Mouse (Mus musculus) layer of hippocampus, adult 18-20 months (tissue): ENCODE measurements around the gene Otub1. TPM values are rescaled to one million over a fixed set of nuclear protein-coding genes. Genes with fewer than 3 reads are reported as not detected.
A peak's percentile ranks its signal among the peaks of the same experiment; 100 is the strongest.

Experiments used
- DNase-seq, 2 experiments: peaks; one replicate each; pipeline ENCODE4 v3.0.0; 2022; ENCODE audit warnings: low spot score in 2 of 2
- total RNA-seq, 2 experiments: library from RNA; stranded (reverse); gene quantifications; 2 replicates each; pipeline ENCODE4 v1.2.3; 2021

The Otub1 gene
- total RNA-seq, 2 experiments from 2014 or later = 306 to 307 TPM

GRCm38 (mm10) chr19:7177804-7178511 lies 28.2 kb downstream of the Otub1 start:
- DNase-seq = no peak

- no peak for DNase-seq
Observed at GRCm38 (mm10) chr19:7176041-7176696, 29.9 kb downstream of the Otub1 start.

- peak in 1 of 2 experiments; percentile 62 for DNase-seq
Observed at GRCm38 (mm10) chr19:7172051-7172866, 33.9 kb downstream of the Otub1 start.

DNA sequence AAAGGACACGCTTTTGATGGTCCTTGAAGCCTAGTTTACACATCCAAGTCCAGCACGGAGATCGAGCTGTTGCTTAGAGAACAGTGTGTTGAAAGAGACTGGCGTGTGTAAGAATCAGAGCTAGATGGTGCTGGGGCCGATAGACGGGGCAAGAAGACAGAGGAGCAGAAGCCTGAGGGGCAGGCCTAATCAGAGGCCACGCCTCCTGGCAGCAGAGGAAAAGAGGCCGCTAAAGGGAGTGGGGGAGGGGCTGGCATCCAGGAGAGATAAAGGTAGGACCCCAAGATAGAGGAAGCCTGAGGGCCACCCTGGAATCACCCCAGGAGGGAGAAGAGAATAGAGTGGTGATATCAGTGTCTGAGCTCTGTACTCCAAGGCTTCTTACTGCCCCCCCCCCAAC lies 34.7 kb downstream of the Otub1 start:
- no peak for DNase-seq

DNA sequence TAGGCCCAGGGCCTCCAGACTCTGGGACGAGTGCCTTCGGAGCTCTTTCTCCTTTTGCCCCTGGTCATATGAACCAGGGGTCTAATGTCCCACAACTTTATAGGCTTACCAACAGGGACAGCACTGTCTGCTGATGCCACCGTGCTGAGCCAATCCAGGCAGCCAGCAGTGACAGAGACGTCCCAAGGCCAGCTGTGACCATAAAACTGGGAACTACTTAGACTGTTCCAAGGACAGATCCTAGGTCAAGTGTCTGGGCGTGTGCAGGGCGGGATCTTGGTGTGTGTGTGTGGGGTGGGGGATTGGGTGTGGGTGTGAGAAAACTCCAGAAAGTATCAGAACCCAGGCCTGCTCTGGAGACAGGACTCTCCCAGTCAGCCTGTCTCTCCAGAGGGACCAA lies 35.2 kb downstream of the Otub1 start:
- no peak for DNase-seq

DNA sequence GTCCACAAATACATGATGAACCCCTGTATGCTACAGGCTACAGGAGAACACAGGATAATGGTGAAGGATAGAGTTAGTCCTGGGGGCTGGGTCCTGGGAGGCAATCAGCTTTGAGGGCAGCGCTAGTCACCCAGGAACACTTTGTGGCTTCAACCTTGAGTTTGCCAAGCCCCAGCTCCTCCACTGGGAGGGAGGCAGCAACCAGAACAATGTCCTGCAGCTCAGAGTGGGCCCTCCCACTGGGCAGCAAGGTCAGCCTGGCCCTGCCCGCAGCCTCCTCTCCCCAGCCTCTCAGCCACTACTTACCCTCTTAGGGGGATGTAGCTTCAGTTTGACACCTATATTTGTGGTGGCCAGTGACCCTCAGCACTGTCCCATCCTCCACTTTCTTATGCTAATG lies 37.7 kb downstream of the Otub1 start:
- DNase-seq = no peak

DNA sequence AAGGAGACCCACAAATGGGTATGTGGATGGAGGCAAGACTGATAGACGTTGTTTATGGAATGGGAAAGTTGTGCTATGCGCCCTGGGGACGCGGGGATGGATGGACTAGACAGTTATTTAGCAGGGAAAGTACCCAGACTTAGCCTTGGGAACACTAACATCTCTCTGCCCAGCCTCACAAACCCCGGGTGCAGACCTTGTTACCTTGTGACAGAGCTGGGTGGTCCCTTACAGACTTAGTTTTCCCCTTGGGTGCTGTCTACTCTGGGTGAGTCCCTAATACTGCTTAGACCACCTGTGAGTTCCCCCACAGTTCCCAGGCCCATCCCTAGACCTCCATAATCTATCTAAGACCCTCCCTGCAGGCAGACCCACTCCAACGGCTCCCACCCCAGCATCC lies 39.3 kb downstream of the Otub1 start:
- DNase-seq = no peak

- DNase-seq = no peak
Observed at GRCm38 (mm10) chr19:7166200-7166711, 39.9 kb downstream of the Otub1 start.

GRCm38 (mm10) chr19:7165509-7166199 lies 40.5 kb downstream of the Otub1 start:
- no peak for DNase-seq

- DNase-seq = no peak
Observed at GRCm38 (mm10) chr19:7164820-7165323, 41.2 kb downstream of the Otub1 start.

- no peak for DNase-seq
Observed at GRCm38 (mm10) chr19:7164238-7164637, 41.9 kb downstream of the Otub1 start.

DNA sequence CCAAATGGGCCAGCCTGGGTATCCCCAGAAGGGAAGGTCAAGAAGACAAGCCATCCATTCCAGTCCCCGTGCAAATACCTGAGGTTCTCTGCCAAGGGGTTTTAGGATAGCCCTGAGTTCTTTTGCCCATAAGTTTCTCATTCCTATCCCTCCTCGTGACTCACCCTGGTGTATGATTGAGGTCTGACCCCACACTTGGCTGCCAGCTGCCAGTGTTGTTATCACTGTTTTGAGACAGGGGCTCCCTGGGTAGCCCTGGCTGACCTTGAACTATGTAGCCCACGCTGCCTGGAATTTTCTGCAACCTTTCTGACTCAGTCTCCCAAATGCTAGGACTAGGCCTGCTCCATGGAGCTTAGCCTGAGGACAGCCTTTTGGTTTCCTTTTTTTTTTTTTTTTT lies 45.1 kb downstream of the Otub1 start:
- no peak for DNase-seq

DNA sequence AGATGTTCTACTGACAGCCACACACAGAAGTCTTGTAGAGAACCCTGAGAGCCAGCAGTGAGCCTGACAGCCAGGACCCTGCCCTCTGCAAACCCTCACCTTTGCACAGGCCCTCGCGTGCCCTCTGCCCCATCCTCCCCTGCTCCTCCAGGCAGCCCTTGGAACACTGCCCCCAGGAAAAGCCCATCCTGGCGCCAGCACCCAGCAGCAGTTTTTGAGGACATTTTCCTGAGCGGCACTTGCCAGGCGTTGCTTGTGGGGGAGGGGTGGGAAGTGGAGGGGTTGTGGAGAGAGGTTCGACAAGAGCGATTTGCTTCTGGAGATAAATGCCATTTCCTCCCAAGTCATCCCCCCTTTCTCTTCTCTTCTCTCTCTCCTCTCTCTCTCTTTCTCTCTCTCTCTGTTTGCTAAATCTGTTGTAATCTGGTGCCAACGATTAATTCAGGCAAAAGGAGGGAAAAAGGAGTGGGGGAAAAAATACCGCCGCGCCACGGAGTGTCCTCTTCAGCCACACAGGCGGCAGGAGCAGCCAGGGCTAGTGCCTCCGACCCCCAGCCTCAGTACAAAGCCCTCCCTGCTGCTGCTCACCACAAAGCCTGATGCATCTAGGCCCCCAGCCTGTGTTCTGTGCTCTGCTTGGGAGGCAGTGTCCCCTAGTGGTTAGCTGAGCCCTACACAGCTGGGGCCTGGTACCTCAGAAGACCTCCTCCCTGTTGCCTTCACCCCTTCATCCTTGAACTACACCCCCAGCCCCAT lies 45.8 kb downstream of the Otub1 start:
- DNase-seq = peak in 1 of 2 experiments; percentile 64

DNA sequence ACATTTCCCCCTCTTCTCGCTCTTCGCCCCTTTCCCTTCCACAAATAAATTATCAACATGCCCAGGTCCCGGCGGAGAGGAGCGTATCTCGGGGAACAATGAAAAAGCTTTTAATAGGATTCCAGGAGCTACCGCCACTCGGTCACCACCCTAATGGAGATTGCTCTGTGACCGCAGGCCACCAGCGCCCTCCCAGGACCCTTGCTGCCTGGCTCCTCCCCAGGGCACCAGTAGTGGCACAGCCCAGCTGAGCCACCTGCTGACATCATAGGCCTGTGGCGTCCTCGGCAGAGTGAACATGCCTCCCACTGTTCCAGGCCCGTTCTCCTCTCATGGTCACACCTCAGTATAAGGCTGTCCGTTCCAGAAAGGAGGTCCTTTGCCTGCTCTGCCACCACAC lies 48.4 kb downstream of the Otub1 start:
- no peak for DNase-seq

DNA sequence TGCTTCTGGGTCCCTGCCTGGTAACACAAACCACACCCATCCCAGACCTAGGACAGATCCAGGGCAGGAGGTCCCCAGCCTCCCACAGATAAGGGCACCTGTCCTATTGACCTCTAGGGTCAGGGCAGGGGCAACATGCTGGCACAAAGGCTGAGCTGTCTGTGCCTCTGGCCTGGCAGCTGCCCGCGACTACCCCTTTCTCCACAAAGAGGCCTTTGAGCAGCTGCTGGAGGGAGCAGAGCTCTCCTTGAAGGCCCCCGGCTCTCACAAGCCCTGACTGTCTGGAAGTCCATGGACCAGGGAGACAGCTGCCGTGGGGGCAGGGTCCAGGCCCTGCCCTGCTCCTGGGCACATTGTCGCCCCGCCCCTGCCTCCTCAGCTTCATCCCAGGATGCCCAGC lies 50.9 kb downstream of the Otub1 start:
- DNase-seq = peak; percentile 39 to 58

- peak in 1 of 2 experiments; percentile 59 for DNase-seq
Observed at GRCm38 (mm10) chr19:7153232-7153631, 52.9 kb downstream of the Otub1 start.

DNA sequence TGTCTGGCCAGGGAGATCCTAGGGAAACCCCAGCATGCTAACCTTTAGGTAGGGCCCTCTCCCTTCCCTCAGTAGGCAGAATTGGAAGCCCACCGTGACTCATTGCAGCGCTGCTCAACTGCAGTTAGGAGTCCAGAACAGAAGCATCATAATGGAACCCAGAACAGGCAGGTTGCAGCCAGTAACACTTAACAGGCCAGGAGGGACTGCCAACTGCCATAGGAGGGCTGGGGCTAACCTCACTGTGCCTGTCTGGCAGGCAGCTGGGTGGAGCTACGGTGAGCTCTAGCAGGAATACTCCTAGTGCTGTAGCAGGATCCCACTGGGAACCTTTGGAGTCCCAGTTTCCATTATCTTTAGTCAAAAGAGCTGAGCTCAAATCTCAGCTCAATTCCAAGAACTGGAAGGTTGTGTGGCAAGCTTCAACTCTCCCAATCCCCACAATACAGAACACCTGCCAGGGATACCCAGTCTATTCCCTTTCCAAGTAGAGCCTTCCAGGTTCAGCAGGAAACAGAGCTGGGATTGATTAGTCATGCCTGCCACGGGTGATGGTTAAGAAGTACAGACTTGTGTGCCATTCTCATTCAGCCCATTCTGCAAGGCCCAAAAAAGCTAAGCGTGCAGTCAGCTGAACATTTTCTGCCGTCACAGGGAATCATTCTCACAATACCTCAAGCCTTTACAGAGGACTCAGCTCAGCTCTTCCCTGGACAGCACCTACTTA lies 54.0 kb downstream of the Otub1 start:
- DNase-seq = no peak

- no peak for DNase-seq
Observed at GRCm38 (mm10) chr19:7151300-7151926, 54.7 kb downstream of the Otub1 start.

GRCm38 (mm10) chr19:7149158-7149685 lies 56.9 kb downstream of the Otub1 start:
- no peak for DNase-seq
